Mouse (Mus musculus) heart, adult 11 months (tissue): ENCODE data around the gene Sart3.
"Not testable (repeated sequence)": the region's sequence is repeated elsewhere in the genome, so short reads cannot be mapped to it uniquely, and the experiment has no call there.

Experiments used
- DNase-seq: peaks from one replicate; pipeline ENCODE4 v3.0.0; 2022

Gene Sart3

DNA sequence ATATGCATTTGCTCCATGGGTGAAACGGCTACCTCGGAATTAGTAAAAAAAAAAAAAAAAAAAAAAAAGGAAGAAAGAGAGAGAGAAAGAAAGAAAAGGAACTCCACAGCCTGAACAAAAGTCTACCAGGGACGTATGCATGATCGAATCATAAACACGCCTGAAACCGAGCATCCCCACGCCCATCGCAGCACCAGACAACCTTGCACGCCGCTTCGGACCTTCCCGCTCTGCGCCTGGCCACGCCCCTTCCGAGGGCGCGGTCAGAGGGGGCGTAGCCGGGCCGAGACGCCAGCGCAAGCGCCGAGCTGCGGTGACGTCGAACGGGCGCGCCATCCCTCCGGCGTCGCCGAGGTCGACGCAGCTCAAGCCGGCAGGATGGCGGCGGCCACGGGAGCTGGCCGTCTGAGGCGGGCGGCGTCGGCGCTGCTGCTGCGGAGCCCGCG is at the start of gene Sart3, which contains the start of gene Iscu:
Gene Sart3, minus strand, starts transcription at position 61 of the 446 bp plus-strand sequence.
Gene Iscu, plus strand, starts transcription at position 299 of the 446 bp plus-strand sequence.
- peak; percentile 99 for DNase-seq

DNA sequence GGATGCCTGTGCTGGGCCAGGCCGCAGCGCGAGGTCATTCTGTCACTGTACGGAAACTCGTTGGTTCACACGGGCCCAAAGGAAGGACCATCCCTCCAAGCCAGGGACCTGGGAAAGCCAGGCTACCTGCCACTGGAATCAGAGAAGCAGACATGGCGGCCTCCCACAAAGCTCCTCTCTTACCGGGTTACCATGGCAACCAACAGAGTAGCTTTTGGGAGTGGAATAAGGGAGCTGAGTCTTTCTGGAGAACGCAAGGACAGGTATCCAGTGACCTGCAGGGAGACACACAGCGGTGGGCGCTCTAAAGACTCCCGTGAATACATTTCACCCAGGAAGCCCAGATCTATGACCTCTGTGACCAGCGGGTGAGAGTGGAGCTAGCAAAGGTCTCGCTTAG is 46.3 kb upstream of the Sart3 start:
- DNase-seq, result no peak

DNA sequence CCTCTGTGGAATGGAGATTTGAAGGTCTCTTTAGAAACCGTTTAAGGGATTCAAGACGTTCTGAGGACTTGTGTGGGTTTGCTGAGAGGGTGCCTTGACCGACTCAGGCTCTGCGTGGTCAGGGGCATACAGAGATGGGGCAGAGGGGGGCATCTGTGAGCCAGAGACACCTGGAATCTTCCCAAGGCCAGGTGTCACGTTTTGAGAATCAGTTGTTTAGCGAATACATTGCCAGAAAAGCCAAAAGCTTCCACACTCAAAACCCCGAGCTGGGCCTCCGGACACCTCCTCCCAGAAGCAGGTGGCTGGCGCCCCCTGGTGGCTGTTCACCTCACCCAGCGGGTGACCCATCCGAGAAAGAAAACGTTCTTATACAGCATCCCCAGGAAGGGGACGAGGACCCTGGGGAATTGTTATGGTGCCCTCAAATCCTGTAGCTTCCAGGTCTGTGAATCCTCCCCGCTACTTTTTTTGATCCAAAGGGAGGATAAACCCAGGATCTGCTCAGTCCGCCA is 43.4 kb upstream of the Sart3 start:
- DNase-seq, result no peak

DNA sequence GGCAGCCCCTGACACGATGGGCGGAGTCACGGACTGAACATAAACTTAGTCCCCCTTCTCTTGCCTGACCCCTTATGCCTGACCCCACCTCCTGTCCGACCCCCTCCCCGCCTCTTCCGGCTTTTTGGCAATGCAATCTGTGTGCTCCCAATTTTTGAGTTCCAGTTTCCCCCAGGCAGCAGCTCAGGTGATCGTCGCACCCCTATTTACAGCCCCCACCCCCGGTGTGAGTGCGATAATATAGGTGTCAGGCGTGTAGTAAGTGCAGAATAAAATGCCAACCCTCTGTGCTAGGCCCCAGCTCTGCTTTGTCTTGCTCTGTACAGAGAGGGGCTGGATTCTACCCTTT is 42.7 kb upstream of the Sart3 start:
- DNase-seq, result no peak

DNA sequence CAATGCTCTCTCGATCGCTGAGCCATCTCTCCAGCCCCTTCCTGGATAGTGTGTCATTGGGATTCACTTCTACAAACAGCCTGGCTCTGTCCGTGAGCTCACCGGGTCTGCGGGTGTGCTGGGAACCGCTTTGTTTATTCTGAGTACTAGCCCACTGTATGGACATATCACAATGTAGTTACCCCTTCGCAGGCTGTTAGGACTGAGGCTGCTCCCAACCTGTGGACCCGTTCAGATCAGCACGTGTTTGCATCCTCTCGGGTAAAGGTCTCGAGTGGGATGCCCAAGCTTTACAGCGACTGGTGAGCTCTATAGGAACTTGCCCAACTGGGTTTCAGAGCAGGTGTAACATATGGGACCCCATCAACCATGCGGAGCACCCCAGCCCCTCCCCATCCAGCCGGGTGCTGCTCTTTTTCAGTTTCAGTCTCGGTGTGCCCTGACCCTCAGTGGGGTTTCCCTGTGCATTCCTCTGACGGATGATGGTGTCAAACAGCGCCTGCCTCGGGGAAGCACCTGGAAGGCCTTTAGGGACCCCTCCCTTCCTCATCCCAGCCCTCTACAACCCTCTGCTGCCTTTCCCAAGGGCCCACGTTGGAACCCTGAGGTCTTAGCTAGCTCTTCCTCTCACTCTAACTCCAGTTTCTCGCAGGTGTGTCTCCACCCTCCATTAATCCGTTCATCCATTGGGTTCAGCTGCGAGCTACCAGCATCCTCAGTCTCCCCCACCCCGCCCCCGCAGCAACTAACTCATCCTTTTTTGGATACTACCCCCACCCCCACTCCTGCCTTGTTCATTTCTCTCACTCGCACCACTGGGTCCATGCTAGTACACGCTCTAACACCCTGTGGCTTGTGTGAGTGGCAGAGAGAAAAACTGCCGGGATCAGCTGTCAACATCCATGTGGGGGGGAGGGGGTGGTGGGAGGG is 42.1 kb upstream of the Sart3 start:
- no peak for DNase-seq

DNA sequence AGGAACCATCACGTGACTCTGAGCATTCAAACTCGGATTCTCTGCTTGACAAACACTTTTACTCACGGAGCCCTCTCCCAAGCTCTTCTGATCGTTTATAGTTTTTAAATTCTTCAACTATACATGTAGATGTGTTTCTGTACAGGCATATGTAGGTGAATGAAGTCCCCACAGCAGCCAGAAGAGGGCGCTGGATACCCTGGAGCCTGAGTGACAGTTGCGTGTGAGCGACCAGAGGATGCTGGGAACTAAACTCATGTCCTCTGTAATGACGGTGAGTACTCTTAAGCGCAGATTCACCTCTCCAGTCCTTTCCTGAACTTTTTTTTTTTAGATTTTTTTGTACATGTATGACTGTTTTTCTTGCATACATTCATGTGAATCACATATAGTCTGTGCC is 41.3 kb upstream of the Sart3 start:
- DNase-seq, result no peak

DNA sequence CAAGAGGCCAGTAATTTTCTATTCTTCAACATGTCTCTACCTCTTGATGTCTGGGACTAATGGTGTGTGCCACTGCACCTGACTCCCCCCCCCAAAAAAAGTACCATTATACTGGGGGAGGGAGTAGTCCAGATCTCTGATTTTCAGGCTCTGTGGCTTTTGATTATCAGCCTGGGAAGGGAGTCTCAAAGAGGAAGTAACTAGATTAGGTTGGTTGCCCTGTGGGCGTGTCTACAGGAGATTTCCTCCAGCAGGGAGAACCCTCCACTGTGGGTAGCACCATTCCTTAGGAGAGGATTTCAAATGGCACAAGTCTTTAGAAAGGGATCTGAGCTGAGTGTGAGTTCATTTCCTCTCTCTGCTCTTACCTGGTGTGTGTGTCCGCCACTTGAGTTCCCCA is 40.3 kb upstream of the Sart3 start:
- no peak for DNase-seq

DNA sequence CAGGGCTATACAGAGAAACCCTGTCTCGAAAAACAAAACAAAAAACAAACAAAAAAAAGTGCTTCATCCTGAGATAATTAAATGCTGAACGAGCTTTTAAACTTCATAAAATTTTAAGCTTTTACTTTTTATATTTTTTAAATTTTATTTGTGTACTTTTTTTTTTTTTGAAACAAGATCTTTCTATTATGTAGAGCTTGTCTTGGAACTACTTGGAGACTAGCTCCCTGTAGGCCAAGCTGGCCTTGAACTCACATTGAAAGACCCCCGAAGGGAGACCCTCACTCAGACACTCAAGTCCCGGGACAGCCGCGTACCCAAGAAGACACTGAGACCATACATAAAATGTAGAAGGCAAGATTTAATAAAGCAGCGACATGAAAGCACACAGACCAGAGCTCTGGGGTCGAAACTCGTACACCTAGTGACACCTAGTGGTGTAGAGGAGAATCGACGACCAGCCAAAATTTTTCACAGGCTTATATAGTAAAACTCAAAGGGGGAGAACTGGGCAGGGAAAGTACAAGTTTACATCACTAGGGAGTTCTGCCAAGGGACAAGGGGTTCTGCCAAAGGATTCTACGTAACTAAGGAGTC is 39.6 kb upstream of the Sart3 start:
- not testable (repeated sequence) for DNase-seq

DNA sequence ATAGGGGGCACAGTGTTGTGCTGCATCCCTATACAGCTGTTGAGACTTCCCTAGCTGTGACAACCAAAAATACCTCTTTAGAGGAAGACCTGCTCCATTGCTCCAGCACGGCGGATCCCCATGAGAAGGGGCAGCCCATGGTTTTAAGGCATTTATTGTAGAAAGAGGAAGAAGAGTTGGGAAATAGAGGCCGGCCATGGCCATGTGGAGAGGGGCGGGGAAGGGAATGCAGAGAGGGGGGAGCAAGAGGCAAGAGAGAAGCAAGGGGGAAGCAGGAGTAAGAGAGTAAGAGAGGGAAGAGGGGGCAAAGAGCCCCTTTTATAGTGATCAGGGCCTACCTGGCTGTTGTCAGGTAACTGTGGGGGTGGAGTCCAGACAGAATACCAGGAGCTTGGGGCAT is 37.8 kb upstream of the Sart3 start:
- no peak for DNase-seq

DNA sequence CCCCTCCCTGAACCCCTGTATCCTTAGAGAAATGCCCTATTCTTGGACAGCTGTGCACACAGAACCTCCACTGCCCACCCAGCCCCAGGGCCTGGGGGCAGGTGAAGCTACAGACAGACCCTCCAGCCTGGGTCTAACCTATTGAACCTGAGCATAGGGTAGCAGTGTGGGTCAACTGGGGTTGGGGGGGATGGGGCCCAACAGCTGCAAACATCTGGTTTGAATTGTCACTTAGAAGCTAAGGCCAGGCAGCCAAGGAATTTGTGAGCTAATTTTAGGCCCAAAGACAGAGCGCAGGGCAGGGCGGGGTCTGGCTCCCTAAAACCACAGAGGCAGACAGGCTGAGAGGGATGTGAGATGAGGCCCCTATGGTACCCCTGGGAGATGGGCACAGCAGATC is 35.9 kb upstream of the Sart3 start:
- no peak for DNase-seq

DNA sequence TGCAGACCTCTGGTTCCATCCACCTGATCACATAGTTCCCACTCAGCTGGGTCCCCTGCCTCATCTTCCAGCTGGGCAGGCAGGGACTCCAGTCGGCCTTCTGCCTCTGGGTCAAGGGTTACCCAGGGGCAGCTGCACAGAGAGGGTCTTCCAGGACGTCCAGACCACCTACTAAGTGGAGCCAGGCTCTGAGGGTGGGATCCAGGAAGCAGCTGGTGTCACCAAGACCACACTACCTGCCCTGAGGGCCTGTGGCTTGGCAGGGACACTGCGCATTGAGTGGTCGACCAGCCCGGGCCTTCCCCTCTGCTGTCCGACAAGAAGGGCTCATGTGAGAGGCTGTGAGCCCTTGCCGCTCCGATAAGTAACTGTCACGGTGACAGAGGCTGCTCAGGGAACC is 35.4 kb upstream of the Sart3 start:
- no peak for DNase-seq

DNA sequence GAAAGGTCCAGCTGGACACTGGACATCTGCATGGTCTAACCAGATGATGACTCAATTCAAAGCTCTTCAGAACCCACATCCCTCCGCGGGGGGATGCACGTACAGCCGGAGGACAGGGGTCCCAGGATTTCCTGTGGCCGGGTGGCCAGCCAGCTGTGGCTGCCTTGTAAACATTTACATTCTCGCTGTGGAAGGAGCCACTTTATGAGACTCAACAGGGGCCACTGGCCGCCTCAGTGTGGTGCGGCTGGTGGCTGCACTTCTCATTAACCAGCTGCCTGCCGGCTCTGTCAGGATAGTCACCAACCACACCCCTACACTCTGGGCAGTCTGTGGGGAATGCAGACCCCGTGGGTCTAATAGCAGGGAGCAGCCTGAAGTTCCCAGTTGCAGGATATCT is 34.1 kb upstream of the Sart3 start:
- DNase-seq, result no peak

DNA sequence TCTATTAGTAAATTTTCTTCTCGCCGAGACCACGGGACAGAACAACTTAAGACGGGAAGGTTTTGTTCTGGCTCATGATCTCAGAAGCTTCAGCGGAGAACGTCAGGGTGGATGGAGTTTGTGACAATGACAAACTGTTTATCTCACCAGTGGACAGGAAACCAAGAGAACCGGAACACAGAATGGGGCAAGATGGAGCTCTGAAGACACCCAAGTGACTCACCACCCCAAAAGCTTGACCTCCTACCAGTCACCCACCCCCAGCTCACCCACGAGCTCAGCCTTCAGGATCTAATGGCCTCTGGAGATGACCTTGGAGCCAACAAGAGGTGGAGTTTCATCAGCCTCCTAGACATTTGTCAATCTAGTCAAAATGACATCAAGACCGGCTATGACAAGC is 33.0 kb upstream of the Sart3 start:
- DNase-seq, result no peak

DNA sequence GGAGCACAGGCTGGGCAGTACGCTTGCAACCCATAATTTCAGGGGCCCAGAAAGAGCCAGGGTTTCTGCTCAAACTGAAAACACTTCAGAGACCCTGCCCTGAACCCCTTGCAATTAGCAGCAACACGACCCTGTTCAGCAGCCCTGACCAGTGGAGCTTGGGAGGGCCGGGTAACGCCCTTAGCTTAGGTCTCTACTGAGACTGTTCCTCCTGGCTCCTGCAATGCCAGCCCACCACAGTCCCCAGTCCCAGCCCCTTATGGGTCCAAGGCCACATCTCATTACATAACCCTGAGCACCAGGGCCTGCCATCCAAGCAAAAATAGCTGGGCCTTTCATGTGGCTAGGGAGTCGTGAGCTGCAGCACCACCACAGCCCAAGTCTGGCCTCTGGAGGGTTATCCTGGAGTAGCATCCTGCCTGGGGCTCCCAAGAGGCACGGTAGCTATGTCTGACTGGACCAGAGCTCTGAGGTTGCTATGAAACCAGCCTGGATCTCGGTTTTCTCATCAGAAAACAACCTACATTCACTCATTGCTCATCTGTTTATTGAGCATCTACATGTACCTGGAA is 32.2 kb upstream of the Sart3 start:
- DNase-seq, result peak; percentile 84

DNA sequence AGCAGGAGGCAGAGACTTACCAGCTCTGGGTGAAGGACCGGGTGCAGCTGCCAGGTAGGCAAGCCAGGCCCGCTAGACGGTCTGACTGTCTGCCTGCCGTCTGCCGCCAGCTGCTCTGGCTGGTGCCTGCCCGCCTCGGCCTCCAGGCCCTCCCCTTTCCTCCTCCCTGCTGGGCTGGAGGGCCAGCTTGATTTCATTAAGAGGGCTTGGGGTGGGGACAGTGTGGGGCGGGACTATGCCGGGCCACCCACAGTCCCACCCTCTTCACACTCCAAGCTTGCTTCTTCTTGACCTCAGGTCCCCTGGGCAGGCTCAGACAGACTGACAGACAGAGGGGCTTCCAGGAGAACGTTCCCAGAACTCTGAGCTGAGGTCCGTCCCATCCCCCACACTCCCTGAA is 28.0 kb upstream of the Sart3 start, which contains the start of gene Tmem119:
Gene Tmem119, minus strand, starts transcription at position 237 of the 400 bp plus-strand sequence.
- DNase-seq, result peak; percentile 98

DNA sequence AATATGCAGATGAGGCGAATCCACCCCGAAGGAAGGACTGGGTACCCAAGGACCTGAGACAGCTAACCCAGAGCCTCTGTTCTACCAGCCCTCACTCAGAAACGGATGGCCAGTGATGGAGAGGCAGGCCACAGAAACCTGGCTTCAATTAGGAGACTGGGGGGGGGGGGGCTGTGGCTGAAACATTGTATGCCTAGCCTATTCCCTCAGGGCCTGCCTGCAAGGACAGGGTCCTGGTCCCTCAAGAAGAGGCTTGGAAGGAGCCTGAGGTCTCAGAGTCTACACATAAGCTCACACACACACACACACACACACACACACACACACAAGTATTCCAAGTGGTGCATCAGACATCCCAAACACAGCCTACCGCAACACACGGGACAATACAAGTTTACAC is 27.4 kb upstream of the Sart3 start:
- DNase-seq, result no peak

DNA sequence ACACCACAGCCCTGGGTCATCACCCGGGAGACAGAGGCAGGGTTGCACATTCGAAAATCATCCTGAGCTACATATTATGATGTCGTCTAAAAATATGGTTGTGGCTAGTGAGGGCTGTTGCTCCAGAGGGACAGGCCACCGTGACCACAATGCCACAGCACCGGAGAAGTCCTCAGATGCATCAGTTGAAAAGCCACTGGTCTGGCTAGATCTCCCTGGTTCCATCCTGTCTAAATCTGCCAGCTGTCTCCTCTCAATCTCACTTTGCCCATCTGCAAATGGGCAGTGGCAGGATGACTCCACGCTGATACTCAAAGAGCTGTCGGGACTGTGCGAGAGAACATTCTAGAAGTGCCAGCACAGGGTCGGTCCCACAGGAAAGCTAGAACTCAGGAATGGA is 26.2 kb upstream of the Sart3 start:
- DNase-seq, result no peak

DNA sequence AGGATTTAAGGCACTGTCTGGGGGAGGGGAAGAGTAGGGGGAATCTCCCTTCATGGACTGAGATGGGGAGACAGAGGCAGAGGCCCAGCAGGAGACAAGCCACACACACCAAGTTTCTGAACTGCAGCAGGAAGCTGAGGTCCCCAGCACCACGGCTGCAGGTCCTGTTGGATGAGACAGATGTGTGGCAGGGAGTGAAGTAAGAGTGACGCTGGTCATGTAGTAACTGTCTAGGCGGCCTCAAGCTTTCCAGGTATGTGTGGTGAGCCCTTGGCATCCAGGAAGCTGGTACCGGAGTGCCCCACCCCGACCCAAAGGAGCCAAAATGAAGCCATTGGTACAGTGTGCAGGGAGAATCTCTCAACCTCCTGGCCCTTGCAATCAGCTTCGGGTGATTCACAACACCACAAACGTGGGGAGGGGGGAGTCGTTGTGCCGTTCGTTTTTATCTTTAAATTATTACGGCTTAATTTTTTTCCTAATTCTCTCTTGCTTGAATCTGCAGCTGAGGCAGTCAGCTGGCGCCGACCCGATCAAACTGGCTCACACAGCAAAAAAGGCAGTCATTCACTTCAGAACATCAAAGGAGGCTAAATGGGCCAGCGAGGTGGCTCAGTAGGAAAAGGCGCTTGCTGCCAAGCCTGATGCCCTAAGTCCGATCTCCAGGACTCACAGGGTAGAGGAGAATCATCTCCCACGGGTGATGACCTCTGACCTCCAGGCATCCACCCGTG is 25.0 kb upstream of the Sart3 start:
- DNase-seq, result no peak

DNA sequence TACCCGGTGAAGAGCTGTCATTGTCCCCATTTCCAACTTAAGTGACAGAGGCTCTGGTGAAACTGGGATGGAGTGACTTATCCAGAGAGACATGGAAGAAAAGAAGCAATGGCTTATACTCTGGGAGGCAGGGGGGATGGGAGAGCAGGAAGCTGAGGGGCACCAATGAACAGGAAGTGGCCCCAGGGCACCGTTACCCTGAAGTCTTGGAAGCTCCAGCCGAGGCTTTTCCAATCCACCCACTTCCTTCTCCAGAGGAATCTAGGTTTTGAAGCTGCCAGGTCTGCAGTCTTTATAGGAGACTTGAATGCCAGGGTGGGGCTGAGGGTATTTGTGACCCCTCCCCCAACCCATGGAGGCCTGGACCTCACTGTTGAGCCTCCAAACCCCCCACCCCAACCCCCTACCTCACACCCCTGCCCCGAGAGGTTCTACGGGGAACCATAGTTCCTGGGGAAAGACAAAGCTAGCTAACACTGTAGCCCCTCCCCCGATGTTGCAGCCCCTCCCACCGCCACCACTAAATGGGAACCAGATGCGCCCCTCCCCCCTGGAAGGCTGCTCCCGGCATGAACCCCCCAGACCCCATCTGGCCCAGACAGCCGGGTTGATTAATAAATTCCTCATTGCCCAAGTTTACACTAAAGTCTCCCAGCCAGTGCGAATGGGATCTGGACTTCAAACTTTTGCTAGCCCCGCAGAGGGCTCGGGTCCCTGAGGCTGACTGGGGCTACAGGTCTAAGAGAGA is 24.3 kb upstream of the Sart3 start:
- no peak for DNase-seq

DNA sequence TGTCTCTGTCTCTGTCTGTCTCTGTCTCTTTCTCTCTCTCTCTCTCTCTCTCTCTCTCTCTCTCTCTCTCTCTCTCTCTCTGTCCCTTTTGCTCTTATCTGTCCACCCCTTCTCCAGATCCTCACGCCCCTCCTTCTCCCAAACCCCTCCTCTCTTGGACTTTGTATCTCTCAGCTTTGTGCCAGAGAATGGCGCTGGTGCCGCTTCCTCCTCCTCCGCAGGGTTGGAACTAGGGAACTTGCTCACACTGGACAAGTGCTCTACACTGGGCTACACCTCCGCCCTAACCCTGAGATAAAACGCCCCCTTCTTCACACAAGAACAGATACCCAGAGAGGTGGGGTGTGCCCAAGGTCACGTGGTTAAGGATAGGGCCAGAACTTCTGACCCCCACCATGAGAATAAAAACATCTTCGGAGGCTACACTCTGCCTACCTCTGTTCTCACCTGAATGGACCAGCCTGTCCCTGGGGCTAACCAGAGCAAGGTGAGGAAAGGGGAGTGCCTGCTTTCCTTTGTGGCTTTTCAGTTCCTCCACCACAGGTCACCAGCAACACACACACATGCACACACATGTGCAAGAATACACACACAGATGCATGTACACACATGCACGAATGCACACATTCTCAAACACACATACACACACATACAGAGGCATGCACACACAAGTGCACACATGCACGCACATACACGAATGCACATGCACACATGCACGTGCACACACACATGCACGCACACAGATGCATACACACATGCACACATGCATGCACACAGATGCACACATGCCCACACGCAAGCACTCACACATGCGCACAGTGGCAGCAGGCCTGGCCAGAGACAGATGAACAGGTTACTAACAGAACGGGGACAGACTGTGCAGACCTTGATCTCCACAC is 19.1 kb upstream of the Sart3 start:
- DNase-seq, result no peak
